Mouse (Mus musculus): ENCODE data around the gene Meis2. TPM values are rescaled to one million over a fixed set of nuclear protein-coding genes. Genes with fewer than 3 reads are reported as not detected.

Gene Meis2
- polyA plus RNA-seq, 1 experiment from 2014 or later: 13.1 TPM

GRCm38 (mm10) chr2:115920336-115920951 is 145.2 kb downstream of the Meis2 start:
- TF ChIP-seq CTCF (IDR thresholded peaks at IDR 0.05; ENCODE audit: low read depth): no peak
- H3K27ac ChIP-seq (ENCODE audit: low read depth, low read length): no peak overlapping the region
- H3K27me3 ChIP-seq (replicated peaks; ENCODE audit: control insufficient read depth, insufficient read depth, low read length): no peaks in the 10 kb centered on the region
- H3K36me3 ChIP-seq (ENCODE audit: control insufficient read depth, insufficient read depth): no peaks in the 10 kb centered on the region
- H3K9me3 ChIP-seq (ENCODE audit: control insufficient read depth): no peaks in the 10 kb centered on the region
- 0 out of 2 replicates have a peak, but pooled peaks cover 2% of the 10 kb centered on the region for H3K4me1 ChIP-seq (replicated peaks; ENCODE audit: control insufficient read depth, insufficient read depth, low read length)
- ATAC-seq: no peak
- 67% methylated on average over 5 of the region's 5 CpGs for WGBS
- no peak overlapping the region for H3K4me2 ChIP-seq (replicated peaks; ENCODE audit: low read depth)
- no peak overlapping the region for H3K9ac ChIP-seq (ENCODE audit: low read depth, low read length)
- no peak overlapping the region for H3K4me3 ChIP-seq (ENCODE audit: low read depth, low read length)

GRCm38 (mm10) chr2:115919141-115920071 is 146.2 kb downstream of the Meis2 start:
- peak overlapping the region; percentile 54; the same call in 1 of the 2 replicates for H3K27ac ChIP-seq (ENCODE audit: low read depth, low read length)
- ATAC-seq: 0 out of 2 replicates have a peak, but pooled peaks have one; percentile 31
- no peak overlapping the region for H3K4me3 ChIP-seq (ENCODE audit: low read depth, low read length)
- H3K9ac ChIP-seq (ENCODE audit: low read depth, low read length): no peak overlapping the region
- no peaks in the 10 kb centered on the region for H3K36me3 ChIP-seq (ENCODE audit: control insufficient read depth, insufficient read depth)
- H3K4me1 ChIP-seq (replicated peaks; ENCODE audit: control insufficient read depth, insufficient read depth, low read length): 0 out of 2 replicates have a peak, but pooled peaks cover 2% of the 10 kb centered on the region
- H3K9me3 ChIP-seq (ENCODE audit: control insufficient read depth): no peaks in the 10 kb centered on the region
- no peak overlapping the region for H3K4me2 ChIP-seq (replicated peaks; ENCODE audit: low read depth)
- H3K27me3 ChIP-seq (replicated peaks; ENCODE audit: control insufficient read depth, insufficient read depth, low read length): no peaks in the 10 kb centered on the region
- no peak for TF ChIP-seq CTCF (IDR thresholded peaks at IDR 0.05; ENCODE audit: low read depth)
- WGBS: 66% methylated on average over 14 of the region's 14 CpGs

- peak; percentile 75 for ATAC-seq
- no peak for TF ChIP-seq CTCF (IDR thresholded peaks at IDR 0.05; ENCODE audit: low read depth)
- Histone ChIP-seq H3K4me2 (replicated peaks; ENCODE audit: low read depth) (no peak overlapping the region), H3K4me3 (ENCODE audit: low read depth, low read length) (no peak overlapping the region), H3K9me3 (ENCODE audit: control insufficient read depth) (no peaks in the 10 kb centered on the region), H3K36me3 (ENCODE audit: control insufficient read depth, insufficient read depth) (no peaks in the 10 kb centered on the region), H3K4me1 (replicated peaks; ENCODE audit: control insufficient read depth, insufficient read depth, low read length) (0 out of 2 replicates have a peak, but pooled peaks cover 2% of the 10 kb centered on the region), H3K27ac (ENCODE audit: low read depth, low read length) (peak overlapping the region; percentile 54; the same call in 1 of the 2 replicates), H3K27me3 (replicated peaks; ENCODE audit: control insufficient read depth, insufficient read depth, low read length) (no peaks in the 10 kb centered on the region), H3K9ac (ENCODE audit: low read depth, low read length) (no peak overlapping the region)
Measured at GRCm38 (mm10) chr2:115918561-115918960, 147.1 kb downstream of the Meis2 start.

- Histone ChIP-seq H3K9me3 (ENCODE audit: control insufficient read depth) (no peaks in the 10 kb centered on the region), H3K4me3 (ENCODE audit: low read depth, low read length) (no peak overlapping the region), H3K4me2 (replicated peaks; ENCODE audit: low read depth) (no peak overlapping the region), H3K27me3 (replicated peaks; ENCODE audit: control insufficient read depth, insufficient read depth, low read length) (no peaks in the 10 kb centered on the region), H3K36me3 (ENCODE audit: control insufficient read depth, insufficient read depth) (no peaks in the 10 kb centered on the region), H3K4me1 (replicated peaks; ENCODE audit: control insufficient read depth, insufficient read depth, low read length) (0 out of 2 replicates have a peak, but pooled peaks cover 6% of the 10 kb centered on the region), H3K9ac (ENCODE audit: low read depth, low read length) (no peak overlapping the region), H3K27ac (ENCODE audit: low read depth, low read length) (no peak overlapping the region)
- ATAC-seq: no peak
- 59% methylated on average over 3 of the region's 4 CpGs for WGBS
- no peak for TF ChIP-seq CTCF (IDR thresholded peaks at IDR 0.05; ENCODE audit: low read depth)
Measured at GRCm38 (mm10) chr2:115914539-115914938, 151.1 kb downstream of the Meis2 start.

- Histone ChIP-seq H3K4me2 (replicated peaks; ENCODE audit: low read depth) (no peak overlapping the region), H3K9me3 (ENCODE audit: control insufficient read depth) (no peaks in the 10 kb centered on the region), H3K27me3 (replicated peaks; ENCODE audit: control insufficient read depth, insufficient read depth, low read length) (no peaks in the 10 kb centered on the region), H3K36me3 (ENCODE audit: control insufficient read depth, insufficient read depth) (no peaks in the 10 kb centered on the region), H3K4me1 (replicated peaks; ENCODE audit: control insufficient read depth, insufficient read depth, low read length) (0 out of 2 replicates have a peak, but pooled peaks cover 3% of the 10 kb centered on the region), H3K27ac (ENCODE audit: low read depth, low read length) (peak overlapping the region; percentile 90), H3K4me3 (ENCODE audit: low read depth, low read length) (no peak overlapping the region), H3K9ac (ENCODE audit: low read depth, low read length) (no peak overlapping the region)
- no peak for TF ChIP-seq CTCF (IDR thresholded peaks at IDR 0.05; ENCODE audit: low read depth)
- WGBS: 29% methylated on average over 7 of the region's 7 CpGs
- ATAC-seq: no peak
Measured at GRCm38 (mm10) chr2:115912948-115913529, 152.6 kb downstream of the Meis2 start.
